Mouse (Mus musculus): ENCODE measurements around the gene Prkg1. TPM values are rescaled to one million over a fixed set of nuclear protein-coding genes. Genes with fewer than 3 reads are reported as not detected.

Gene Prkg1
- polyA plus RNA-seq, 1 experiment, result 1.4 TPM

- Histone ChIP-seq H3K4me1 (ENCODE audit: control insufficient read depth, insufficient read depth, low read length) (no peaks in the 10 kb centered on the region), H3K4me3 (replicated peaks; ENCODE audit: control insufficient read depth, low read depth, low read length) (no peak overlapping the region), H3K27ac (ENCODE audit: control insufficient read depth, insufficient read depth, low read depth, low read length, poor library complexity) (no peak overlapping the region)
- WGBS, result 64% methylated on average over 8 of the region's 8 CpGs
- no peak for TF ChIP-seq POLR2A (IDR thresholded peaks at IDR 0.05; ENCODE audit: borderline replicate concordance, control insufficient read depth, low read depth, low read length)
- TF ChIP-seq CTCF (IDR thresholded peaks at IDR 0.05; ENCODE audit: control insufficient read depth, insufficient read depth, low read length), result no peak
Observed at GRCm38 (mm10) chr19:30637471-30637870, 1127.4 kb downstream of the Prkg1 start.

- WGBS, result 60% methylated on average over 3 of the region's 3 CpGs
- no peak for TF ChIP-seq CTCF (IDR thresholded peaks at IDR 0.05; ENCODE audit: control insufficient read depth, insufficient read depth, low read length)
- no peak for TF ChIP-seq POLR2A (IDR thresholded peaks at IDR 0.05; ENCODE audit: borderline replicate concordance, control insufficient read depth, low read depth, low read length)
- H3K27ac ChIP-seq (ENCODE audit: control insufficient read depth, insufficient read depth, low read depth, low read length, poor library complexity), result no peak overlapping the region
- no peaks in the 10 kb centered on the region for H3K4me1 ChIP-seq (ENCODE audit: control insufficient read depth, insufficient read depth, low read length)
- H3K4me3 ChIP-seq (replicated peaks; ENCODE audit: control insufficient read depth, low read depth, low read length), result no peak overlapping the region
Observed at GRCm38 (mm10) chr19:30631051-30631450, 1133.8 kb downstream of the Prkg1 start.

DNA sequence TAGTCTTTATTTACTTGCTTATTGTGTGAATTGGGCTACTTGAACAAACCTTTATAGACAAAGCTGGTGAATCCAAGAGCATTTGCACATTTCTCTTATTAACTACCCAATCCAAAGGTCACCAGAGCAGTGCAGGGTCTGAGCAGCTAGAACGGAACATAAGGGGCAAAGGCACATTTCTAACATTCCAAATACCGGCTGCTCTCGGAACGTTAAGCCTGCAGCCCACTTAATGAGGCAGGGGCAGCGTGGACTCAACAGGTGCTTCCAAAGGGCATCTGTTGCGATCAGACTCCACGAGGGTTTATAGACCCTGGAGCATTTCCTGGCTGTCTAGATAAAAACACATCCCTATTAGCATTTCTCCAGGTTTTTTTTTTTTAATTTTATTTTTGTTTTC lies 1138.8 kb downstream of the Prkg1 start:
- WGBS, result 80% methylated on average over 7 of the region's 7 CpGs

GRCm38 (mm10) chr19:30625391-30625790 lies 1139.4 kb downstream of the Prkg1 start:
- TF ChIP-seq CTCF (IDR thresholded peaks at IDR 0.05; ENCODE audit: control insufficient read depth, insufficient read depth, low read length) (no peak), POLR2A (IDR thresholded peaks at IDR 0.05; ENCODE audit: borderline replicate concordance, control insufficient read depth, low read depth, low read length) (no peak)
- Histone ChIP-seq H3K27ac (ENCODE audit: control insufficient read depth, insufficient read depth, low read depth, low read length, poor library complexity) (no peak overlapping the region), H3K4me1 (ENCODE audit: control insufficient read depth, insufficient read depth, low read length) (no peaks in the 10 kb centered on the region), H3K4me3 (replicated peaks; ENCODE audit: control insufficient read depth, low read depth, low read length) (no peak overlapping the region)
- 60% methylated on average over 2 of the region's 2 CpGs for WGBS

More for the DNA sequence above, 1138.8 kb downstream of the Prkg1 start:
- Histone ChIP-seq H3K4me1 (ENCODE audit: control insufficient read depth, insufficient read depth, low read length) (no peaks in the 10 kb centered on the region), H3K27ac (ENCODE audit: control insufficient read depth, insufficient read depth, low read depth, low read length, poor library complexity) (no peak overlapping the region), H3K4me3 (replicated peaks; ENCODE audit: control insufficient read depth, low read depth, low read length) (no peak overlapping the region)
- no peak for TF ChIP-seq POLR2A (IDR thresholded peaks at IDR 0.05; ENCODE audit: borderline replicate concordance, control insufficient read depth, low read depth, low read length)
- no peak for TF ChIP-seq CTCF (IDR thresholded peaks at IDR 0.05; ENCODE audit: control insufficient read depth, insufficient read depth, low read length)

- TF ChIP-seq POLR2A (IDR thresholded peaks at IDR 0.05; ENCODE audit: borderline replicate concordance, control insufficient read depth, low read depth, low read length), result no peak
- TF ChIP-seq CTCF (IDR thresholded peaks at IDR 0.05; ENCODE audit: control insufficient read depth, insufficient read depth, low read length), result no peak
- Histone ChIP-seq H3K4me3 (replicated peaks; ENCODE audit: control insufficient read depth, low read depth, low read length) (no peak overlapping the region), H3K4me1 (ENCODE audit: control insufficient read depth, insufficient read depth, low read length) (no peaks in the 10 kb centered on the region), H3K27ac (ENCODE audit: control insufficient read depth, insufficient read depth, low read depth, low read length, poor library complexity) (no peak overlapping the region)
- 81% methylated on average over 7 of the region's 7 CpGs for WGBS
Observed at GRCm38 (mm10) chr19:30623620-30624019, 1141.2 kb downstream of the Prkg1 start.

- H3K4me3 ChIP-seq (replicated peaks; ENCODE audit: control insufficient read depth, low read depth, low read length), result no peak overlapping the region
- TF ChIP-seq POLR2A (IDR thresholded peaks at IDR 0.05; ENCODE audit: borderline replicate concordance, control insufficient read depth, low read depth, low read length) (no peak), CTCF (IDR thresholded peaks at IDR 0.05; ENCODE audit: control insufficient read depth, insufficient read depth, low read length) (no peak)
- no peak overlapping the region for H3K27ac ChIP-seq (ENCODE audit: control insufficient read depth, insufficient read depth, low read depth, low read length, poor library complexity)
- 66% methylated on average over 3 of the region's 3 CpGs for WGBS
- no peaks in the 10 kb centered on the region for H3K4me1 ChIP-seq (ENCODE audit: control insufficient read depth, insufficient read depth, low read length)
Observed at GRCm38 (mm10) chr19:30613150-30613865, 1151.5 kb downstream of the Prkg1 start.

- H3K27ac ChIP-seq (ENCODE audit: control insufficient read depth, insufficient read depth, low read depth, low read length, poor library complexity), result no peak overlapping the region
- TF ChIP-seq POLR2A (IDR thresholded peaks at IDR 0.05; ENCODE audit: borderline replicate concordance, control insufficient read depth, low read depth, low read length) (no peak), CTCF (IDR thresholded peaks at IDR 0.05; ENCODE audit: control insufficient read depth, insufficient read depth, low read length) (no peak)
- WGBS, result 72% methylated on average over 3 of the region's 3 CpGs
Observed at GRCm38 (mm10) chr19:30586366-30586765, 1178.5 kb downstream of the Prkg1 start.

DNA sequence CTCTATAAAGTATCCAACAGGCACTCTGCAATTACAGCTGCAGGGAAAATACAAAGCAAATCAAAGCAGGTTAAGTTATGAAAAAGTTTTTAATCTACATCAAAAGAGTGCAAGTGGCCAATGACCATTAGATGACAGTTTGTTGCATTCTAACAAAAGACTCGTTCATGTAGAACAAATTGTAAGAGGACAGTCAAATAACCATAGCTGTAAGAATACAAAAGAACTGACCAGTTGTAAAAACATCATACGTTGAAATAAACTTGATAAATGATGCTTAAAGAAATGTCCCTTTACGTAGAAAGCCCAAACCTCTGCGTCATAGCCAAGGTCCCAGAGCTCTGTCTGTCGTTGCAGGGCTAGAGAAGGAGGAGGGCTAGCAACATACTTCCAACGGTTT lies 1200.3 kb downstream of the Prkg1 start:
- H3K27ac ChIP-seq (ENCODE audit: control insufficient read depth, insufficient read depth, low read depth, low read length, poor library complexity), result no peak overlapping the region
- no peak for TF ChIP-seq CTCF (IDR thresholded peaks at IDR 0.05; ENCODE audit: control insufficient read depth, insufficient read depth, low read length)
- no peaks in the 10 kb centered on the region; the same call in 1 of the 2 replicates for H3K4me1 ChIP-seq (ENCODE audit: control insufficient read depth, insufficient read depth, low read length)
- H3K4me3 ChIP-seq (replicated peaks; ENCODE audit: control insufficient read depth, low read depth, low read length), result no peak overlapping the region
- WGBS, result 84% methylated on average over 6 of the region's 6 CpGs

More at GRCm38 (mm10) chr19:30586366-30586765, 1178.5 kb downstream of the Prkg1 start:
- no peaks in the 10 kb centered on the region for H3K4me1 ChIP-seq (ENCODE audit: control insufficient read depth, insufficient read depth, low read length)
- no peak overlapping the region for H3K4me3 ChIP-seq (replicated peaks; ENCODE audit: control insufficient read depth, low read depth, low read length)

All from bone marrow, adult 2 months (tissue).